Comparison of ENCODE assay signal across 18 mouse cellular contexts in genomic region chr11:8632163-8632562, GRCm38 (mm10). TPM values are rescaled to one million over a fixed set of nuclear protein-coding genes. Genes with fewer than 3 reads are reported as not detected.
DNase-seq lines count a peak whose midpoint lies in the region; ATAC-seq and TF ChIP-seq lines count a peak whose summit lies in the region.
"Had no signal": no experiment of that assay in that cellular context is flagged by ENCODE, and none has a peak within 500 bp of the region (broad histone marks: within the 10 kb centered on the region; RNA-seq: fewer than 3 reads in every experiment).

No protein-coding gene starts in this region.

- no peak overlapping the region for H3K4me2 ChIP-seq in forebrain, embryonic 15.5 days (replicated peaks)
- H3K4me2 ChIP-seq in forebrain, embryonic 11.5 days (ENCODE audit: low read depth, low read length, severe bottlenecking), result no peak overlapping the region
- no peak overlapping the region for H3K4me2 ChIP-seq in kidney, postnatal 0 days (ENCODE audit: low read length)
- no peak overlapping the region for H3K4me2 ChIP-seq in lung, embryonic 16.5 days (ENCODE audit: low read depth, low read length)
- H3K4me2 ChIP-seq: heart, embryonic 13.5 days; hindbrain, embryonic 14.5 days; liver, embryonic 13.5 days had no signal

- ATAC-seq in forebrain, embryonic 15.5 days (replicated peaks), result peak; percentile 78
- no peak for ATAC-seq in forebrain, embryonic 11.5 days (replicated peaks; ENCODE audit: low FRiP score)
- no peak for ATAC-seq in kidney, postnatal 0 days (replicated peaks; ENCODE audit: low FRiP score, low read depth)
- ATAC-seq in lung, embryonic 16.5 days (ENCODE audit: low read depth), result peak; percentile 58
- ATAC-seq: intestine, postnatal 0 days; midbrain, embryonic 16.5 days had no signal

- H3K9me3 ChIP-seq in forebrain, embryonic 15.5 days, result no peaks in the 10 kb centered on the region
- H3K9me3 ChIP-seq in forebrain, embryonic 11.5 days (ENCODE audit: control insufficient read depth, low read length), result no peaks in the 10 kb centered on the region
- H3K9me3 ChIP-seq in kidney, postnatal 0 days (replicated peaks; ENCODE audit: low read length), result no peaks in the 10 kb centered on the region
- H3K9me3 ChIP-seq in lung, embryonic 16.5 days (ENCODE audit: control insufficient read depth, low read length), result no peaks in the 10 kb centered on the region
- H3K9me3 ChIP-seq: heart, embryonic 13.5 days; liver, embryonic 13.5 days had no signal

- no peaks in the 10 kb centered on the region for H3K27me3 ChIP-seq in forebrain, embryonic 15.5 days
- H3K27me3 ChIP-seq in forebrain, embryonic 11.5 days (ENCODE audit: control insufficient read depth, insufficient read depth, low read length), result no peaks in the 10 kb centered on the region
- no peaks in the 10 kb centered on the region for H3K27me3 ChIP-seq in kidney, postnatal 0 days (ENCODE audit: insufficient read depth, low read length)
- H3K27me3 ChIP-seq in lung, embryonic 16.5 days (ENCODE audit: control insufficient read depth, insufficient read depth, low read depth, low read length), result no peaks in the 10 kb centered on the region
- H3K27me3 ChIP-seq: heart, embryonic 13.5 days; liver, embryonic 13.5 days had no signal

- no peak overlapping the region for H3K9ac ChIP-seq in forebrain, embryonic 15.5 days (replicated peaks)
- no peak overlapping the region for H3K9ac ChIP-seq in forebrain, embryonic 11.5 days (ENCODE audit: low read length)
- H3K9ac ChIP-seq in kidney, postnatal 0 days (ENCODE audit: low read depth, low read length), result no peak overlapping the region
- H3K9ac ChIP-seq in lung, embryonic 16.5 days (ENCODE audit: low read length), result no peak overlapping the region
- H3K9ac ChIP-seq: heart, embryonic 13.5 days; hindbrain, embryonic 14.5 days; liver, embryonic 13.5 days had no signal

- no peak overlapping the region for H3K27ac ChIP-seq in forebrain, embryonic 15.5 days (replicated peaks)
- H3K27ac ChIP-seq in forebrain, embryonic 11.5 days (ENCODE audit: low read depth, low read length), result no peak overlapping the region
- 0 out of 2 replicates have a peak overlapping the region, but pooled peaks have one; percentile 31 for H3K27ac ChIP-seq in kidney, postnatal 0 days
- H3K27ac ChIP-seq in lung, embryonic 16.5 days (ENCODE audit: low read length), result no peak overlapping the region
- H3K27ac ChIP-seq: gastrocnemius, adult 2 months; heart, embryonic 13.5 days; hindbrain, embryonic 14.5 days; liver, embryonic 13.5 days had no signal

- H3K4me3 ChIP-seq in forebrain, embryonic 15.5 days, result no peak overlapping the region
- no peak overlapping the region for H3K4me3 ChIP-seq in forebrain, embryonic 11.5 days (ENCODE audit: low read depth, low read length)
- H3K4me3 ChIP-seq in kidney, postnatal 0 days (replicated peaks; ENCODE audit: low read depth, low read length), result no peak overlapping the region
- no peak overlapping the region for H3K4me3 ChIP-seq in lung, embryonic 16.5 days (ENCODE audit: low read length)
- no peak overlapping the region for H3K4me3 ChIP-seq in lung, adult 2 months (replicated peaks; ENCODE audit: extremely low read depth, low read depth, low read length)
- H3K4me3 ChIP-seq: gastrocnemius, adult 2 months; heart, embryonic 13.5 days; liver, embryonic 13.5 days had no signal

- peaks cover 3% of the 10 kb centered on the region; the same call in 1 of the 2 replicates for H3K4me1 ChIP-seq in forebrain, embryonic 15.5 days
- H3K4me1 ChIP-seq in forebrain, embryonic 11.5 days (replicated peaks; ENCODE audit: control insufficient read depth, insufficient read depth, low read length), result no peaks in the 10 kb centered on the region; the same call in 1 of the 2 replicates
- peaks cover 35% of the 10 kb centered on the region for H3K4me1 ChIP-seq in kidney, postnatal 0 days (replicated peaks; ENCODE audit: insufficient read depth, low read length)
- peaks cover 28% of the 10 kb centered on the region for H3K4me1 ChIP-seq in lung, embryonic 16.5 days (replicated peaks; ENCODE audit: control insufficient read depth, insufficient read depth, low read length)
- H3K4me1 ChIP-seq in lung, adult 2 months (ENCODE audit: control insufficient read depth, insufficient read depth, low read length), result peaks cover 2% of the 10 kb centered on the region; the same call in 1 of the 2 replicates

- no peak for TF ChIP-seq POLR2A in lung, adult 2 months (IDR thresholded peaks at IDR 0.05; ENCODE audit: borderline replicate concordance, extremely low read depth, low read depth, low read length)

- no peaks in the 10 kb centered on the region for H3K36me3 ChIP-seq in forebrain, embryonic 15.5 days
- no peaks in the 10 kb centered on the region for H3K36me3 ChIP-seq in forebrain, embryonic 11.5 days (ENCODE audit: control insufficient read depth, insufficient read depth, low read length)
- 0 out of 2 replicates have a peak, but pooled peaks cover 3% of the 10 kb centered on the region for H3K36me3 ChIP-seq in kidney, postnatal 0 days (ENCODE audit: insufficient read depth, low read length)
- H3K36me3 ChIP-seq in lung, embryonic 16.5 days (ENCODE audit: control insufficient read depth, insufficient read depth, low read length), result no peaks in the 10 kb centered on the region
- H3K36me3 ChIP-seq: heart, embryonic 13.5 days; liver, embryonic 13.5 days had no signal

- no peak for DNase-seq in forebrain, embryonic 11.5 days (ENCODE audit: low spot score)
- DNase-seq in kidney, postnatal 0 days (ENCODE audit: low spot score), result no peak
- no peak for DNase-seq in kidney, adult 18-20 months
- no peak for DNase-seq in lung, adult 2 months
- no peak for DNase-seq in gastrocnemius, adult 18-20 months (ENCODE audit: low spot score)
- DNase-seq: cerebellum, adult 8-10 months; gastrocnemius, adult 2 months; liver, embryonic 13.5 days; lung, postnatal 36 days; right cerebral cortex, postnatal 14 days; spleen, adult 18-20 months; thymus, postnatal 36 days had no signal

- TF ChIP-seq CTCF in kidney, postnatal 0 days (IDR thresholded peaks at IDR 0.05; ENCODE audit: low read depth), result no peak
- TF ChIP-seq CTCF in lung, adult 2 months (IDR thresholded peaks at IDR 0.05; ENCODE audit: insufficient read depth, low read length), result no peak

- WGBS in forebrain, embryonic 15.5 days, result 57% methylated on average over 5 of the region's 5 CpGs
- WGBS in forebrain, embryonic 11.5 days, result 85% methylated on average over 5 of the region's 5 CpGs
- WGBS in kidney, postnatal 0 days, result 69% methylated on average over 5 of the region's 5 CpGs
- WGBS in lung, embryonic 16.5 days, result 67% methylated on average over 5 of the region's 5 CpGs
- 81% methylated on average over 5 of the region's 5 CpGs for WGBS in lung, adult 2 months

RNA-seq across cellular contexts. Expression of gene Tns3, which starts 32.2 kb away (rescaled TPM):
- 6.9 and 8.0 TPM in 2 replicates for polyA plus RNA-seq in forebrain, embryonic 15.5 days (2015; fragmentation: Nextera tagmentation; extraction: Ambion mirVana)
- polyA plus RNA-seq in forebrain, embryonic 11.5 days (2014; fragmentation: Nextera tagmentation; extraction: Ambion mirVana), result 8.5 and 8.8 TPM in 2 replicates
- 17.6 and 18.2 TPM in 2 replicates for polyA plus RNA-seq in kidney, postnatal 0 days (2015; fragmentation: Nextera tagmentation; extraction: Ambion mirVana)
- polyA plus RNA-seq in lung, embryonic 16.5 days (2015; fragmentation: Nextera tagmentation; extraction: Ambion mirVana), result 54.2 and 58.1 TPM in 2 replicates
- 160 and 164 TPM in 2 replicates for polyA plus RNA-seq in lung, adult 2 months (2012; rRNA removed)
- 1 to 10 TPM; 6.6 to 7.9 TPM for total RNA-seq in gastrocnemius, adult 18-20 months (2021)

Comparison
In these comparisons a context has a peak if more than half of its experiments do, and no peak if none do; other contexts are left out.
1. ATAC-seq: peak in forebrain, embryonic 15.5 days (single experiment) and lung, embryonic 16.5 days (single experiment); none in forebrain, embryonic 11.5 days (single experiment) and kidney, postnatal 0 days (single experiment).